Mouse (Mus musculus) gastrocnemius, postnatal 10 days (tissue): ENCODE results near the gene Tlk2. TPM values are rescaled to one million over a fixed set of nuclear protein-coding genes. Genes with fewer than 3 reads are reported as not detected.
A peak's percentile ranks its signal among the peaks of the same experiment; 100 is the strongest.

Source experiments
- DNase-seq: peaks from one replicate; pipeline ENCODE4 v3.0.0; 2021; ENCODE audit warnings: mixed read lengths
- total RNA-seq, 2 experiments: library from RNA; stranded (reverse); gene quantifications; 2 replicates each; pipeline ENCODE4 v1.2.3; 2021

Tlk2 gene
- total RNA-seq, 2 experiments from 2014 or later = 39.6 to 48.6 TPM

GRCm38 (mm10) chr11:105313633-105314014 lies 135.0 kb downstream of the Tlk2 start:
- DNase-seq = no peak

- DNase-seq = no peak
Measured at GRCm38 (mm10) chr11:105315296-105315695, 136.7 kb downstream of the Tlk2 start.

GRCm38 (mm10) chr11:105316121-105316520 lies 137.5 kb downstream of the Tlk2 start:
- no peak for DNase-seq

GRCm38 (mm10) chr11:105317769-105318168 lies 139.2 kb downstream of the Tlk2 start:
- no peak for DNase-seq

- no peak for DNase-seq
Measured at GRCm38 (mm10) chr11:105321090-105321489, 142.5 kb downstream of the Tlk2 start.

DNA sequence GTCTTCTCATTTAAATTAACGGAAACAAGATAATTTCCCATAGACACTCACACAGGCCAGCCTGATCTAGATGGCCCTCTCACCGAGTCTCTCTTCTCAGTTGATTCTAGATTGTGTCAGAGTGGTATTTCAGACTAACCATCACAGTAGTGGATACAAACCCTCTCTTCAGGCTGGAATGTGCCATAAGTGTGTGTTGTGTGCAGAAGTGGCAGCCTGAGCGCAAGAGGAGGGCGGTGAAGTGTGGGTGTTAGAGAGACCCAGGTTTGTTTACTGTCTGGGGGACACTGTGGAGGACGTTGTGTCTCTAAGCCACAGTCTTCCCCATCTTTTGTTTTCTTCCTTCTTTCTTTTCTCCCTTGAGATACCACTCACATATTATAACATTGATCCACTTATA lies 144.9 kb downstream of the Tlk2 start:
- no peak for DNase-seq

GRCm38 (mm10) chr11:105327101-105327500 lies 148.5 kb downstream of the Tlk2 start:
- DNase-seq = no peak

DNA sequence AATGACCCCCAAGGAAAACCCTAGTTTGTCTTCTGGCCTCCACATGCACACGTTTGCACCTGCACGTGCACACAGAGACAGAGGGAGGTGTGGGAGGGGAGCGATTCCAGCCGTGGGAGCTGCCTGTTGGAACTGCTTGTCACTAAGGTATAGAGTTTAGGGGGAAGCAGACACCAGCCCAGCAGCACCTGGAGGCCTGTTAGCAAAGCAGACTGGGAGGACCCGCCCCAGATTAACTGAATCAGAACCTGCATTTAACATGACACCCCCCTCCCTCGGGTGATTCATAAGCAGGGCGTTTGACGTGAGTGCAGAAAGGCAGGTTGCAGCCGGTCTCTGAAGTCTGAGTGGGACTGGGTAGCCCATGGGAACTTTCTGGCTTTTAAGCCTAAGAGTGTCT lies 151.4 kb downstream of the Tlk2 start:
- DNase-seq = no peak

- no peak for DNase-seq
Measured at GRCm38 (mm10) chr11:105331129-105331528, 152.5 kb downstream of the Tlk2 start.

DNA sequence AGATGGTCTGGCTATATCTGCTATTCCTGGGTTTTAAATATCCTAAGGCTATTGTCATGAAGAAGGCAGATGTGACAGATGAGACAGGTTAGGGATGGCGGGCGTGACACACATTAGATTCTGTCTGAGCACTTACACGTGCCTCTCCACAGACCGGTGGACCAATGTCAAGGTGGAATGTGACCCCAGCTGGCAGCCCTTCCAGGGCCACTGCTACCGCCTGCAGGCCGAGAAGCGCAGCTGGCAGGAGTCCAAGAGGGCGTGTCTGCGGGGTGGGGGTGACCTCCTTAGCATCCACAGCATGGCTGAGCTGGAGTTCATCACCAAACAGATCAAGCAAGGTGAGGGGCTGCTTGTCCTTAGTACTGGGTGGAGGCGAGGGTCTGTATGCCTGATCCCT lies 153.1 kb downstream of the Tlk2 start:
- DNase-seq = peak; percentile 90

GRCm38 (mm10) chr11:105332468-105332867 lies 153.9 kb downstream of the Tlk2 start:
- DNase-seq = peak; percentile 73

Other genes starting within 250 kb of the Tlk2 start
- gene Efcab3, start 115.2 kb upstream of the Tlk2 start, total RNA-seq = not detected
- gene Mettl2, start 52.4 kb upstream of the Tlk2 start, total RNA-seq = 10 to 100 TPM; 11.7 to 12.6 TPM
- not detected for gene Gm10842, start 31.9 kb upstream of the Tlk2 start, total RNA-seq
- gene Mrc2, start 113.8 kb downstream of the Tlk2 start, total RNA-seq = 10 to 100 TPM; 42.2 to 70.8 TPM